Mouse (Mus musculus) ovary, postnatal 10 days (tissue): ENCODE data around the gene Rpl23a.
A peak's percentile ranks its signal among the peaks of the same experiment; 100 is the strongest.

ENCODE experiments used
- DNase-seq: peaks from one replicate; pipeline ENCODE4 v3.0.0; 2022; ENCODE audit warnings: low spot score

Rpl23a gene

GRCm38 (mm10) chr11:78167257-78167959 lies 16.0 kb downstream of the Rpl23a start:
- DNase-seq, result no peak

- DNase-seq, result no peak
Measured at GRCm38 (mm10) chr11:78166640-78167039, 16.7 kb downstream of the Rpl23a start.

- DNase-seq, result no peak
Measured at GRCm38 (mm10) chr11:78166161-78166560, 17.2 kb downstream of the Rpl23a start.

GRCm38 (mm10) chr11:78165761-78166109 lies 17.6 kb downstream of the Rpl23a start:
- no peak for DNase-seq

- peak; percentile 67 for DNase-seq
Measured at GRCm38 (mm10) chr11:78164924-78165760, 18.2 kb downstream of the Rpl23a start, which contains the start of gene Traf4. TSS of gene Traf4 (minus strand) at chr11:78165589.

- no peak for DNase-seq
Measured at GRCm38 (mm10) chr11:78164604-78164923, 18.8 kb downstream of the Rpl23a start.

GRCm38 (mm10) chr11:78163681-78164603 lies 19.4 kb downstream of the Rpl23a start:
- peak; percentile 62 for DNase-seq

- DNase-seq, result no peak
Measured at GRCm38 (mm10) chr11:78163045-78163444, 20.3 kb downstream of the Rpl23a start.

- no peak for DNase-seq
Measured at GRCm38 (mm10) chr11:78162504-78162903, 20.9 kb downstream of the Rpl23a start.

- no peak for DNase-seq
Measured at GRCm38 (mm10) chr11:78161968-78162367, 21.4 kb downstream of the Rpl23a start.

GRCm38 (mm10) chr11:78161169-78161568 lies 22.2 kb downstream of the Rpl23a start:
- no peak for DNase-seq

- no peak for DNase-seq
Measured at GRCm38 (mm10) chr11:78160675-78161074, 22.7 kb downstream of the Rpl23a start.

- DNase-seq, result no peak
Measured at GRCm38 (mm10) chr11:78160171-78160570, 23.2 kb downstream of the Rpl23a start.

GRCm38 (mm10) chr11:78159557-78159956 lies 23.8 kb downstream of the Rpl23a start:
- no peak for DNase-seq

GRCm38 (mm10) chr11:78159096-78159495 lies 24.3 kb downstream of the Rpl23a start:
- DNase-seq, result no peak

- no peak for DNase-seq
Measured at GRCm38 (mm10) chr11:78156156-78156699, 27.2 kb downstream of the Rpl23a start.

- no peak for DNase-seq
Measured at GRCm38 (mm10) chr11:78155674-78156073, 27.7 kb downstream of the Rpl23a start.

GRCm38 (mm10) chr11:78153778-78154177 lies 29.6 kb downstream of the Rpl23a start:
- DNase-seq, result no peak

- DNase-seq, result no peak
Measured at GRCm38 (mm10) chr11:78152299-78153231, 30.8 kb downstream of the Rpl23a start.

GRCm38 (mm10) chr11:78151161-78151560 lies 32.2 kb downstream of the Rpl23a start:
- no peak for DNase-seq
